Mouse (Mus musculus) cerebellum, postnatal 25 days (tissue): ENCODE data around the gene Tgoln1.

Source experiments
- DNase-seq, 2 experiments: peaks; one replicate each; pipeline ENCODE4 v3.0.0; 2021; ENCODE audit warnings: mixed read lengths in 2 of 2

The Tgoln1 gene

GRCm38 (mm10) chr6:72616643-72617288 is at the start of gene Tgoln1:
Tgoln1 (minus strand) TSS chr6:72617000.
- peak; percentile 94 to 97 for DNase-seq

DNA sequence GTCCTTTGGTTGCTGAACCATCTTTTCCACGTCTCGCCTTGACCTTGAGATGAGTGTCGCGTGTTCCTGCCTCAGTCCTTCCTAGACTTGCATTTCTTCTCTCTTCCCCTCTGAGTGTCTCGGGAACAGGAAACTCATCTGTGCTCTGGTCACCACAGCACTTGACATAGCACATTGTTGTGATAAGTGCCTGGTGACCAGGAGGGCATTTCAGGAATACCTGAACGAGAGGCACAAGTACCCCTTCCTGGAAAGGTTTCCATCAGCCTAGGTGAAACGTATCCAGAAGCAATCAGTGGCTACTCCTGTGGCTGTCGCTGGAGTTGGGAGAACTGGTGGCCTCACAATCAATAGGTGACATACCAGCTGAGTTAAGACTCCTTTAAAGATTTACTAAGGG is 47.5 kb upstream of the Tgoln1 start:
- no peak for DNase-seq

DNA sequence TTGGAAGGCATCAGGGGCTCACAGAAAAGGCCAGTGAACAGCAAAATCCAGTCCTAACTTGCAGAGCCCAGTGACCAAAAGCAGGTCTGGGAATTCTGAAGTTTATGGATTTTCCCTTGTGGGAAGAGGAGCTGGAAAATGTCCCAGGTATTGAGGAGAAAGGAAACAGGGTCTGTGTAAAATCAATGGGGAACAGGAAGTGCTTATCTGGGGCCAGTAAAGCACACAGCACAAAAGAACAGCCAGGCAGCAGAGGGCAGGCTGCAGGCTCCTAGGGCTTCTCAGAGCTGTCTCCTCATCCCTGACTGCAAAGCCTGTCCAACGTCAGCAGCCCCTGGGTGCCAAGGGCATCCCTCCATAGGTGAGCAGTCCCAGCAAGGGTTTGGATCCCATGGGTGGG is 46.2 kb upstream of the Tgoln1 start:
- DNase-seq = no peak

DNA sequence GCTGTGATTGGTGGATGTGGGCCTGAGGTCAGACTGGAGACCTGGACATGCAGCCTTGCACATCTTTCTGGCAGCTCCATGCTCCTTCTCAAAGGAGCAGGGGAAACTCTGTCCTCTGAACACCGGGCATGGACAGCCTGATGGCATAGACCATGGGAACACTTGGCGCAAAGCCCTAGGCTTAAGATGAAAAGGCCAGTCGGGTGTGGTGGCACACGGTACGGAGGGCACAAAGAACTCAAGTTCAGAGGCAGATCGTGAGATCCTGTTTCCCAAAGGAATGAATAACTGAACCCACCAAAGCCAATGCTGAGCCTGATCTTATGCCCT is 43.6 kb upstream of the Tgoln1 start:
- peak in 1 of 2 experiments; percentile 16 for DNase-seq

DNA sequence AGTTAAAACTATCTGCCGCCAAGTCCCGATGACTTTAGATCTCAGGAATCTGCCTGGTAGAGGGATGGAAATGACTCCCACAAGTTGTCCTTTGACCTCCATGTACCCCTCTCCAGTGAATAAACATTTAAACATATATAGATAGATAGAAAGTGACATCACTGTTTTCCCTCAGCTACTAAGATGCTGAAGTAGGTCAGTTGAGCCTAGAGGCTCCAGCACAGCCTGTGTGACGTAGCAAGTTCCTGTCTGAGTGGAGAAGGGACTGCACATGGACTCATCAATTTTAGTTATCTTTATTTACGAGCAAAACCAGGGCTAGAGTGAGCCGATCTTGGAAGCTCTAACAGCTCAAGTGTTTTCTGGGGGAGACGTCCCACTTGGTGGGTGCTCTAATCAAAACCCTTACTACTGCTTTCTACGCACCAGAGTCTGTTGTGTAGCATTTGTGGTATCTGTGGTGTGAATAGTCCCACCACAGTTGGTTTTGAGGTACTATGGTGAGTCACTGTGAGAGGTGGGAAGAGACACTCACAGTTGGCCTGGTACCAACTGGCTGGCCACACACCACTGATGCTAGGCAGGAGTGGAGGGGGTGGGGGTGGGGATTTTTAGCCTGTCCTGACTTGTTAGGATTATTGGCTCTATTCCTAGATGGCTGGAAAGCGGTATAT is 43.1 kb upstream of the Tgoln1 start:
- DNase-seq = no peak

DNA sequence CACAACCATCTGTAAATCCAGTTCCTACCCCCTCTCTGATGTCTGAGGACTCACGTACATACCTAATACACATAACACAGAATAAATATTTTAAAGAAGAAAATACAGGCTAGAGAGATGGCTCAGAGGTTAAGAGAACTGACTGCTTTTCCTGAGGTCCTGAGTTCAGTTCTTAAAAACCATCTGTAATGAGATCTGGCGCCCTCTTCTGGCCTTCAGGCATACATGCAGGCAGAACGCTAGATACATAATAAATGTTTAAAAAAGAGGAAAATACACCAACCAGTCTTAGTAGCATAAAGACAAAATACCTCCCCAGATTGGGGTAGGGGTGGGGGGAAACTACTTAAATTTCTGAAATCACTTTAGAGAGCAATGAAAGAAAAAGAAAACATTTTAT is 41.2 kb upstream of the Tgoln1 start:
- no peak for DNase-seq

GRCm38 (mm10) chr6:72656053-72656442 is 39.2 kb upstream of the Tgoln1 start:
- DNase-seq = no peak

GRCm38 (mm10) chr6:72655309-72656052 is 38.7 kb upstream of the Tgoln1 start:
- DNase-seq = no peak

DNA sequence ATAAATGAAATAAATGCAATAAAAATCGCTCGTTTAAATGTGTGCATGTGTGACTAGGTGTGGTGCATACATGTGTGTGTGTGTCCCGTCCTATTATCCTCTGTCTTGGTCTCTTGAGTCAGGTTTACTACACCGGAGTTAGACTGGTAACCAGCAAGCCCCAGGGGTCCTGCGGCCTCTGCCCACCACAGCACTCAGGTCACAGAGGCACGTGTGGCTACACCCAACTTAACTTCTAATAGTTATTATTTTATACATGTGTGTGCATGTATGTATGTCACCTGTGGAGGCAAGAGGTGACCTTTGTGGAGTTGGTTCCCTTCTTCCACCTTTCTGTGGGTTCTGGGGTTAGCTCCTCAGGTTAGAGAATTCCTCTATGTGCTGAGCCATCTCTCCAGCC is 37.6 kb upstream of the Tgoln1 start:
- DNase-seq = no peak

- DNase-seq = no peak
Observed at GRCm38 (mm10) chr6:72653419-72653818, 36.6 kb upstream of the Tgoln1 start.

GRCm38 (mm10) chr6:72650338-72650851 is 33.6 kb upstream of the Tgoln1 start:
- DNase-seq = no peak

DNA sequence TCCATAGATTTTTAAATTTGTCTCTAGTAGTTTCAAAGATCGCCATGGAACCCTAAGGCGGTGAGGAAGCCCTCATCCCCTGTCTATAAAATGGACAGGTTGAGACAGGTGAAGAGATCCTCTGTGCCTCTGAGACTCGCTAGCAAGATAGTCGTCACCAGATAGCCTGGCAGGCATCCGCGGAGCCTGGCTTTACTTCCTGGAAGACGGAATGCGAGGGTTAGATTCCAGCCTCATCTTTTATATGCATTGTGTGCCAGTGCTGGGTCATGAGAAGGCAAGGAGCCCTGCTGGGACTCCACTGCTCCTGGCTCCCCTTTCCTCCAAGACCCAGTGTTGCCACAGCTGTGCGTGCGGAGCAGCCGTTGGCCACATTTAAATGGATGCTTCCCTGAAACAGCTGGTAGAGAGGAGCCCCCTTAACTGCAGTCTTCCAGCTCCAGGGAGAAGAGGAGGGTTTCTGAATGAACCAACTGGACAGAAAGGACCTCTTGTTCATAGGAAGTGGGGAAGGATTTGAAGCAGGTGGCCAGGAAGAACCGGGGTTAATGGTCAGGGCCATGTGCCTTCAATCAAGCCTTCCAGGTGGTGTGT is 31.3 kb upstream of the Tgoln1 start:
- no peak for DNase-seq

- peak; percentile 67 to 80 for DNase-seq
Observed at GRCm38 (mm10) chr6:72647383-72647820, 30.6 kb upstream of the Tgoln1 start.

GRCm38 (mm10) chr6:72645364-72645763 is 28.6 kb upstream of the Tgoln1 start:
- DNase-seq = no peak

DNA sequence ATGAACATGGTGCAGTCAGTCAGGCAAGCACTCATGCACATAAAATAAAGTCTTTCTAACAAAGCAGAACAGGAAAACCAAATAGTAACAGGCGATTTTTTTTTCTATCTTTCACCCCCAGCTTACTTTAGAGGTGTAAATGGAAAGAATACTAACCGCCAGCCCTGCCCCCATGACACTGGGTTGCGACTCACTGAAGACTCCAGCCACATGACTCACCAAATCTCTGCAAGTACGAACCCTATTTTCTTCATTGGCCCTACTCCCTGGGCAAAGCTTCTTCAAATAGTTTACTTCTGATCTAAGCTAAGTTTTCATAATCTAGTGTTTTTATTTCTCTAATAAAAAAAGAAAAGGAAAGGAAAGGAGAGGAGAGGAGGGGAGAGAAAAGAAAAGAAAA is 27.8 kb upstream of the Tgoln1 start:
- no peak for DNase-seq

- no peak for DNase-seq
Observed at GRCm38 (mm10) chr6:72641218-72641954, 24.6 kb upstream of the Tgoln1 start.

GRCm38 (mm10) chr6:72636940-72637339 is 20.1 kb upstream of the Tgoln1 start:
- no peak for DNase-seq

GRCm38 (mm10) chr6:72635760-72636431 is 19.1 kb upstream of the Tgoln1 start:
- peak; percentile 35 to 44 for DNase-seq

DNA sequence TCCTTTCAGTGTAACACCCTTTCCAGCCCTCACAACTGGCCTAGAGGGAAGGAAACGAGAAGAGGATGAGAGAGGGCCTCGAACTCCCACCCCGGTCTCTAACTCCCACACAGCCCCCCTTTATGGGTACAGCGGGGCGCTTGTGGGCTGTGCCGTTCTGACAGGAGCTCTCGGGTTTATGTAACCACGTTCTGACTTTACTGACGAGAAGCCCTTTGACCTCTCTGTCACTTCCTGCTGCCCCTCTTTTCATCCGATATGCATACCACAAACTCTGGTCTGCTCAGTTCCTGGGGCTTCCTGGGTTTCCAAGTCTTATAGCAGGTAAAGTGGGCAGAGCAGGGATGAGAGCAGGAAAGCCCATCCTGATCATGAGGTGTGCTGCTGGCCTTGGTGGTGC is 17.5 kb upstream of the Tgoln1 start:
- DNase-seq = no peak

GRCm38 (mm10) chr6:72631700-72632099 is 14.9 kb upstream of the Tgoln1 start:
- DNase-seq = peak in 1 of 2 experiments; percentile 20

DNA sequence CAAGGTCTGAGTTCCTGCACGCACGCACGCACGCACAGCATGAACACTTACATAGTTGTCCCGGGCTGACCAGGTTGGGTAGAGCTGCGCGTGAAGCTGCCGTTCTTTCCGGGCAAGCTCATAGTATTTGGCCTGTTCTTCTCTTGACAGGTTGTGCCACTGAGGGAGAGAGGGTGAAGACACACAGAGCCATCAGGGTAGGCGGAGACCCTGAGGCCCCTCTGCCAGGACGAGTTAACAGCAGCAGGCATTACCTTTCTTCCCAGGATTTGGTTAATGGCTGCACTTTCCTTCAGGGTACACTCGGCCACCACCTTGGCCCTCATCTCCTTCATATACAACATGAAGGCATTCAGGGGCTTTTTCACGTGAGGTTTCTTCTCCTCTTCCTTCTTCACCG is 14.2 kb upstream of the Tgoln1 start:
- DNase-seq = peak; percentile 27 to 37

DNA sequence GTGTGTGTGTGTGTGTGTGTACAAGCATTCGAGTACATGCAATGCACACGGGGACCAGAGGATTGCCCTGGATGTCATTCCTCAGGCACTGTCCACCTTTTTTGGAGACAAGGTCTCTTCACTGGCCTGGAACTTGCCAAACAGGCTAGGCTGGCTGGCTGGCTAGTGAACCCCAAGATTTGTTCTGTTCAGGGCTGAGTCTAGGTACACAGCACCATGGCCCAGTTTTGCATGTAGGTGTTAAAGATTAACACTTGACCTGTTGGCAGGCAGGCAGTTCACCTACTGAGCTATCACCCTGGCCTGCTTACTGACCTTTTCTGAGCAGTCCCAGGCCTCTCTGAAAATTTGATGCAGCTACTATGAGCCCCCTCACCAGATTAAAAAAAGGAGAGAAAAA is 13.6 kb upstream of the Tgoln1 start:
- no peak for DNase-seq
